Mouse (Mus musculus) intestine, postnatal 0 days (tissue): ENCODE measurements around the gene Cdrt4. TPM values are rescaled to one million over a fixed set of nuclear protein-coding genes. Genes with fewer than 3 reads are reported as not detected.

Source experiments
- ATAC-seq: fragments of 200-750 bp; cut with Nextera tagmentation; 2 replicates; pipeline ENCODE4 v1.8.0; 2017; ENCODE audit warnings: mild to moderate bottlenecking, moderate TSS enrichment, moderate library complexity
- H3K27ac ChIP-seq: fragments of 300-500 bp; sonication (generic); 2 replicates; pipeline ENCODE4 v1.5.1; 2014; ENCODE audit warnings: mild to moderate bottlenecking, low read depth, low read length, moderate library complexity
- H3K27me3 ChIP-seq: fragments of 300-500 bp; sonication (generic); replicated peaks from 2 replicates; pipeline ENCODE4 v1.6.1; 2014; ENCODE audit warnings: low read length, mixed read lengths; ENCODE audit not compliant: control insufficient read depth, insufficient read depth
- H3K36me3 ChIP-seq: fragments of 300-500 bp; sonication (generic); 2 replicates; pipeline ENCODE4 v1.6.1; 2014; ENCODE audit warnings: mild to moderate bottlenecking, moderate library complexity; ENCODE audit not compliant: control insufficient read depth, insufficient read depth
- H3K4me1 ChIP-seq: fragments of 300-500 bp; sonication (generic); replicated peaks from 2 replicates; pipeline ENCODE4 v1.6.1; 2014; ENCODE audit warnings: antibody characterized with exemption, low read length, mixed read lengths; ENCODE audit not compliant: control insufficient read depth, insufficient read depth
- H3K4me2 ChIP-seq: fragments of 300-500 bp; sonication (generic); replicated peaks from 2 replicates; pipeline ENCODE4 v1.6.1; 2014; ENCODE audit warnings: low read depth, mild to moderate bottlenecking, moderate library complexity
- H3K4me3 ChIP-seq: fragments of 300-500 bp; sonication (generic); 2 replicates; pipeline ENCODE4 v1.5.1; 2014; ENCODE audit warnings: low read depth, low read length
- H3K9ac ChIP-seq: fragments of 300-500 bp; sonication (generic); 2 replicates; pipeline ENCODE4 v1.6.1; 2014; ENCODE audit warnings: mild to moderate bottlenecking, low read depth, low read length
- H3K9me3 ChIP-seq: fragments of 300-500 bp; sonication (generic); 2 replicates; pipeline ENCODE4 v1.6.1; 2016; ENCODE audit warnings: mixed run types; ENCODE audit not compliant: control insufficient read depth
- CTCF ChIP-seq: sonication (generic); IDR thresholded peaks from 2 replicates; pipeline ENCODE4 v1.5.1; 2016; ENCODE audit warnings: low read depth, mild to moderate bottlenecking, control low read depth, antibody characterized with exemption, moderate library complexity
- WGBS: fragments of 180-500 bp; shearing (Covaris S2); extraction: QIAGEN DNeasy Blood & Tissue Kit; methylation state at CpG from one replicate; pipeline ENCODE4 v1.1.7; 2014; 5-methylcytosine and 5-hydroxymethylcytosine counted together
- polyA plus RNA-seq: library from polyadenylated mRNA; unstranded; fragments of >200 nt; fragmentation: Nextera tagmentation; extraction: Ambion mirVana; gene quantifications from 2 replicates; pipeline ENCODE4 v1.2.1, GENCODE M21; 2015

Gene Cdrt4
- polyA plus RNA-seq, 1 experiment from 2014 or later, result not detected

DNA sequence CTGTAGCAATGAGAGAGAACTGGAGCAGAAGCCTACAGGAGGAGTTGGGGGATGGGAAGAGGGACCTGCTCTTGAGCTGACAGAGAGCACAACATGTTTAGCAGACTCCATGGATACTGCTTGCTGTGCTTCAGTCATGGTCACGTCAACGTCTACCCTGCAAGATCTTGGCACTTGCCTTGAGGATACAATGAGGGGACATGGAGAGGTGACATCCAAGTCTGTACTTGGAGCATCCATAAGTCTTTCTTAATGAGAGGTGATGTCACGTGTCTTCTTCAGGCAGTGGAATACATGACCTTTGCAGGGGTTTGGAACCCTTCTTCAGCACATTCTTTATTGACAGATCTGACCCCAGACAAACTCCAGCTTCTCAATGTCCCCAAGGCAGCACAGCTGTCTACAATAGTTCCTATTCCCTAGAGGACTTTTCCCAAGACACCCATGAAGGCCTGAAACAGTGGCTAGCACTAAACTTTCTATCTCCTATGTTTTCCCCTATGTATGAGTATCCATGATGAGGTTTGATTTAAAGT, 39.2 kb downstream of the Cdrt4 start:
- no peak for TF ChIP-seq CTCF
- H3K9ac ChIP-seq, result no peak overlapping the region
- H3K9me3 ChIP-seq, result no peaks in the 10 kb centered on the region
- 0 out of 2 replicates have a peak, but pooled peaks cover under 1% of the 10 kb centered on the region for H3K4me1 ChIP-seq
- H3K27ac ChIP-seq, result no peak overlapping the region
- no peaks in the 10 kb centered on the region for H3K27me3 ChIP-seq
- H3K4me2 ChIP-seq, result no peak overlapping the region
- WGBS, result 95% methylated on average over 3 of the region's 3 CpGs
- H3K4me3 ChIP-seq, result no peak overlapping the region
- no peaks in the 10 kb centered on the region for H3K36me3 ChIP-seq
- no peak for ATAC-seq

DNA sequence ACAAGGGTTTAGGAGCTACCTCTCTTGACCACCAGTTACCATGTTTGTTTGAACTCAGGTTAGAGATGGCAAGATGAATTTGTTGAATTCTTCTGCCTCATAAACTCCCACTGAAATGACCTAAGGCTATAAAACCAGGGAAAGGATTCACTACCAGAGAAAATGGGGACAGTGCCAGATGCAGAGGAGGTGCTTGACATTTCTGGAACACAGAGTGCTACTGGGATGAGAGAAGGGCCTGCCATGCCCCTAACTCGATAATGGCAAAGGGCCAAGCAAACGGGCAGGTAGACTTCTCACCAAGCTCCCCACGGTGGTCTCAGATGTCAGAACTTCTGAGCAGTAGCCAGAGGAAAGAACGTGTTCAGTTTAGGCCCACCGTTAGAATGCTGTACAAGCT, 39.8 kb downstream of the Cdrt4 start:
- ATAC-seq, result no peak
- H3K4me2 ChIP-seq, result no peak overlapping the region
- no peaks in the 10 kb centered on the region for H3K27me3 ChIP-seq
- no peaks in the 10 kb centered on the region for H3K36me3 ChIP-seq
- 83% methylated on average over 5 of the region's 5 CpGs for WGBS
- H3K9me3 ChIP-seq, result no peaks in the 10 kb centered on the region
- no peak overlapping the region for H3K9ac ChIP-seq
- H3K4me1 ChIP-seq, result 0 out of 2 replicates have a peak, but pooled peaks cover 3% of the 10 kb centered on the region
- H3K4me3 ChIP-seq, result no peak overlapping the region
- H3K27ac ChIP-seq, result no peak overlapping the region
- TF ChIP-seq CTCF, result no peak

DNA sequence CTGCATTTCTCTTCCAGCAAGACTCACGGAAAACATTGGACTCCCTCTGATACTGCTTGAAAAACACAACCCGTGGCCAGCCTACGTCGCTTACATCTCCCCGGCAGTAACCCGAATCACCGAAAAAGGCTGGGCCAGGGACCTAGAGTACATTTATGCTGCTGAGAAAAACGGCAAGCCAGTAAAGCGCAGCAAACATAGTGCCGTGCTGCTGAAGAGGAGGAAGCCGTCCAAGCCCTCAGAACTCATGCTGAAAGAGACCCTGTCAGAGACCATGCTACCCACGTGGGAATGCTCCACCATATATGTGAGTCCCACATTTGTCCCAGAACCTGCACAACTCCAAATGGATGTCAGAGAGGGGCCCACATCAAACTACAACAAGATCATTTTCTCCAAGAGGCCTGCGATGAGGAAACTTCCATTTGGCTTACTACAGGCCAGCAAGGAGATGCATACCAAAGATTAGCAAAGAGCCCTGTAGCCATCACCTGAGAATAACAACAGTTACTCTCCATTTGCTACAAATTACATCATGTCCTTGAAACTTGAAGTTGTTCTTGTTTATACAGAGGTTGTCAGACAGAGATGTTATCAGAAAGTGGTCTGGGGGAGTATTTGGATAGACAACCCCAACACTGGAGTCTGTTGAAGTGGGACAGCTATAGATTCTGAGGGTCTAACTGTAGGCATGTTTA, 41.7 kb downstream of the Cdrt4 start:
- Histone ChIP-seq H3K27ac (no peak overlapping the region), H3K4me3 (no peak overlapping the region), H3K4me2 (no peak overlapping the region), H3K4me1 (0 out of 2 replicates have a peak, but pooled peaks cover 3% of the 10 kb centered on the region), H3K9ac (no peak overlapping the region), H3K9me3 (no peaks in the 10 kb centered on the region), H3K27me3 (no peaks in the 10 kb centered on the region), H3K36me3 (no peaks in the 10 kb centered on the region)
- ATAC-seq, result no peak
- TF ChIP-seq CTCF, result no peak
- 88% methylated on average over 13 of the region's 13 CpGs for WGBS

DNA sequence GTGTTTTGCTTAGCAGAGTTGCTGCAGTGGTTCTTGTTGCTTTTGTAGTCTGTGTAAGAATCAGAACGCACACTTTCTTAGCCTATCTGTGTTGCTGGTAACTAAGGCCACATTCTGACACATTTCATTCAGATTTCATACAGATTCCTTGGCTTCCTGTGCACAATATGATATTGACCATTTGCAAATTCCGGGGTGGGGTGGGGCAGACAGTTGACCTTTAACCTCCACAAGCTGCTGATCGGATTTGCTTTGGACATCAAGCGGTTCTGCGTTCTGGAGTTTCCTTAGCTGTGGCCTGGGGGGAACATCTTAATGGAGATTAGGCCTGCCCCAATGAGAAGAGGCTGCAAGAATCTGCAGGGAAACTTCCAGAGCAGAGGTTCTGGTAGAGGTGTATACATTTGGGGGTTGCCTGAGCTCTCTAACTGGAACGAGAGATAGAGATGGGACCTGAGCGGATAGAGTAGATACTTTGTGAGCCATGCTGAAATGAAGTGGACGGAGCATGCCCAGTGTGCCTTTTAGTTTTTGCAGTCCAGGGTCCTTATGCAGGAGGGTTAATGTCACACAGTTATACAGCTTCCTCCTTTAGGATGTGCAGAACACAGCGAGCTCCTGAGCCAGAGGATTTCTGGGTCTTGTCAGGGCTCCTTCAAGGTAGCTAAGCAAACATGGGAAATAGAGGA, 44.2 kb downstream of the Cdrt4 start:
- Histone ChIP-seq H3K9me3 (no peaks in the 10 kb centered on the region), H3K27me3 (no peaks in the 10 kb centered on the region), H3K4me1 (0 out of 2 replicates have a peak, but pooled peaks cover 3% of the 10 kb centered on the region), H3K4me3 (no peak overlapping the region), H3K9ac (no peak overlapping the region), H3K36me3 (no peaks in the 10 kb centered on the region), H3K4me2 (no peak overlapping the region), H3K27ac (no peak overlapping the region)
- TF ChIP-seq CTCF, result no peak
- WGBS, result 63% methylated on average over 9 of the region's 9 CpGs
- no peak for ATAC-seq

DNA sequence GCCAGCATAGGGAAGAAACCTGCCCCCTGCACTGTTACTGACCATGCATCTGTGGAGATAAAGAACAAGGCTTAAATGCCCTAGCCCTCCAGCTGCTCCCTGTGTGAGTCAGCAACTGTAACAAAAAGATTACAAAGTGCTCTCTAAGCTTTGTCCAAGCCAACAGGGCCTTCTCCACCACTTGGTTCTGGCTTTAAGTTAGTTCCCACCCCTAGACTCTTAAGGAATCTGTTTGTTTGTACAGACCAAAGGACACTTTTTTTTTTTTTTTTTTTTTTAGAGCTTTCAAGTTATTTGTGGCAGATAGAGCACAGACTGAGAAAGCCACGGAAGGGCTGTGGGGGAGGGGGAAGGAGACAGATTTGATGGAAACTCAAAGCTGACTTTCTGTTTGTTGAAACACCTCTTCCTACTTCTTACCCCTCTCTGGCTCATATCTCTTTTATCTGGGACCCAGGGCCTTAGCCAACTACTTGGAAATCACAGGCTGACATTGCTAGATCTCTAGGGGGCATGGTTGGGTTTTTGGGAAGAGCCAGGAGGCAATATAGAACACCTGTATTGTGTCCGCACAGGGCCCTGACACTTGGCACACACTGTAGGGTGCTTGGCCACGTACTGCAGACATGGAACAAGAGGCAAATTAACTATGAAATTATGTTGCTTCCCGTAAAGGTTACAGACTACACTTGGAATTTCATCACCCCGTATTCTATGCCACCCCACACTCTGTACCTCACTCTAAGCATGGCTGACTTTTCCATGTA, 44.9 kb downstream of the Cdrt4 start:
- Histone ChIP-seq H3K4me2 (no peak overlapping the region), H3K36me3 (no peaks in the 10 kb centered on the region), H3K27ac (no peak overlapping the region), H3K9ac (no peak overlapping the region), H3K9me3 (no peaks in the 10 kb centered on the region), H3K4me3 (no peak overlapping the region), H3K4me1 (0 out of 2 replicates have a peak, but pooled peaks cover 3% of the 10 kb centered on the region), H3K27me3 (no peaks in the 10 kb centered on the region)
- TF ChIP-seq CTCF, result no peak
- 70% methylated on average over 5 of the region's 5 CpGs for WGBS
- ATAC-seq, result no peak

DNA sequence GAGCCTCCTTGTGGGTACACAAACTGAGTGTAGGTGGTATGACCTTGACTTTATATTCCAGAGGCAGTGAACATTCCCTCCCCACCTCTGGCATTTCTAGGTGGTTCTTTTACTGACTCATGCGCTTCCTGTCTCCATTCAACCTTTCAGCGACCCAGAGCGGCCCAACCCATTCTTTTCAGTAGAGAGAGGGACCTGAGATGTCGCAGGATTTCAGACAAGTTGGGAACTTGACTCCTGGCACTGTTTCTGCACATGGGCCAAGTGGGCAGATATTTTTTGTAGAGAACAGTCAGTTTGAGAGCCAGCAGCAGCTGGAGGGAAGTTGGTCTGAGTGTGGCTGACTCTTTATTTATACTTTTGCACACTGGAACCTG, 45.5 kb downstream of the Cdrt4 start:
- H3K4me2 ChIP-seq, result no peak overlapping the region
- no peak overlapping the region for H3K9ac ChIP-seq
- TF ChIP-seq CTCF, result no peak
- H3K4me1 ChIP-seq, result 0 out of 2 replicates have a peak, but pooled peaks cover 3% of the 10 kb centered on the region
- WGBS, result 70% methylated on average over 4 of the region's 4 CpGs
- 0 out of 2 replicates have a peak, but pooled peaks cover 2% of the 10 kb centered on the region for H3K27me3 ChIP-seq
- H3K9me3 ChIP-seq, result no peaks in the 10 kb centered on the region
- H3K4me3 ChIP-seq, result no peak overlapping the region
- no peaks in the 10 kb centered on the region for H3K36me3 ChIP-seq
- H3K27ac ChIP-seq, result no peak overlapping the region
- ATAC-seq, result no peak
